Mouse (Mus musculus) left cerebral cortex, adult 8-10 months (tissue): ENCODE data around the gene Vmn2r5. TPM values are rescaled to one million over a fixed set of nuclear protein-coding genes. Genes with fewer than 3 reads are reported as not detected.
"Not testable (repeated sequence)": the region's sequence is repeated elsewhere in the genome, so short reads cannot be mapped to it uniquely, and the experiment has no call there.

Source experiments
- DNase-seq, 2 experiments: peaks; one replicate each; pipeline ENCODE4 v3.0.0; 2022; ENCODE audit warnings: low spot score in 2 of 2
- total RNA-seq, 4 experiments: library from RNA; stranded (reverse); gene quantifications; 2 replicates each; pipeline ENCODE4 v1.2.4; 2022

Vmn2r5 gene
- total RNA-seq, result not detected

GRCm38 (mm10) chr3:64509742-64510141, at the start of gene Vmn2r5:
TSS of gene Vmn2r5 (minus strand) at chr3:64509842.
- DNase-seq, result not testable (repeated sequence)

DNA sequence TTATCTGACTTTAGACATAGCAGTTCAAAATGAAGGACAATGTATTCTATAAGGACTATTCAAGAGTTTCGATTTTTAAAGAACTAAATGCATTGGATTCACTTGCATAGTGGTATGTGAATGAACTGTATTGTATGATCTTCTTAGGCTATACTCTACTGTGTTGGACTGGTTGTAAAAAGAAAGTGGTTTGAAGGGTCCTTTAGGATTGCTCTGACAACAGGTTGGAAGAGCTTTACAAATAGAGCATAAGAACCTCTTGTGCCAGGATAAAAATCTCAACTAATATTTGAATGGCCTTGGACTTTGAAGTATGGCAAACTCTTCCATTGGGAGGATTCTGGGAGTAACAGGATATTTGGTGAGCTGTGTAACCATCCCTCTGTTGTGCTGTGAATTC, 13.9 kb upstream of the Vmn2r5 start:
- DNase-seq, result not testable (repeated sequence)

Other genes with a start within 250 kb of the Vmn2r5 start
- gene Vmn2r3, start 220.1 kb downstream of the Vmn2r5 start, total RNA-seq, result not detected
- gene Vmn2r4, start 94.5 kb downstream of the Vmn2r5 start, total RNA-seq, result not detected
- under 1 TPM in 2 of 4 experiments, not detected in 2; 0.04 to 0.07 TPM for gene Vmn2r6, start 56.0 kb upstream of the Vmn2r5 start, total RNA-seq